Mouse (Mus musculus): ENCODE data around the gene Nwd1. TPM values are rescaled to one million over a fixed set of nuclear protein-coding genes. Genes with fewer than 3 reads are reported as not detected.
"Not testable (repeated sequence)": the region's sequence is repeated elsewhere in the genome, so short reads cannot be mapped to it uniquely, and the experiment has no call there.

Nwd1 gene
- 10 to 100 TPM; 21.6 to 23.4 TPM for total RNA-seq (2021)

- DNase-seq: peak; percentile 98
- intact Hi-C loops (cut with DNase I): no loop called here
These were observed at the start of gene Nwd1 for GRCm38 (mm10) chr8:72646060-72646767. Nwd1 (plus strand) TSS chr8:72646711.

GRCm38 (mm10) chr8:72642885-72643284 lies 3.6 kb upstream of the Nwd1 start:
- no peak for DNase-seq
- intact Hi-C loops (cut with DNase I): no loop called here

- DNase-seq: peak; percentile 61
- intact Hi-C loops (cut with DNase I): no loop called here
These were observed 1.9 kb upstream of the Nwd1 start for GRCm38 (mm10) chr8:72644601-72645000.

GRCm38 (mm10) chr8:72646768-72647143 lies 245 bp downstream of the Nwd1 start:
- intact Hi-C loops (cut with DNase I): no loop called here
- DNase-seq: no peak

- intact Hi-C loops (cut with DNase I): no loop called here
- no peak for DNase-seq
These were observed 4.2 kb downstream of the Nwd1 start for GRCm38 (mm10) chr8:72650697-72651096.

GRCm38 (mm10) chr8:72654565-72655521 lies 8.3 kb downstream of the Nwd1 start:
- peak; percentile 67 for DNase-seq
- intact Hi-C loops (cut with DNase I): no loop called here

GRCm38 (mm10) chr8:72655522-72655912 lies 9.0 kb downstream of the Nwd1 start:
- intact Hi-C loops (cut with DNase I): no loop called here
- no peak for DNase-seq

- intact Hi-C loops (cut with DNase I): no loop called here
- no peak for DNase-seq
These were observed 13.5 kb downstream of the Nwd1 start for GRCm38 (mm10) chr8:72659967-72660366.

- intact Hi-C loops (cut with DNase I): no loop called here
- no peak for DNase-seq
These were observed 17.7 kb downstream of the Nwd1 start for GRCm38 (mm10) chr8:72664107-72664652.

GRCm38 (mm10) chr8:72664757-72665156 lies 18.2 kb downstream of the Nwd1 start:
- DNase-seq: no peak
- intact Hi-C loops (cut with DNase I): no loop called here

- no peak for DNase-seq
- intact Hi-C loops (cut with DNase I): no loop called here
These were observed 18.9 kb downstream of the Nwd1 start for GRCm38 (mm10) chr8:72665405-72665804.

GRCm38 (mm10) chr8:72668925-72669324 lies 22.4 kb downstream of the Nwd1 start:
- intact Hi-C loops (cut with DNase I): no loop called here
- DNase-seq: no peak

GRCm38 (mm10) chr8:72672802-72673201 lies 26.3 kb downstream of the Nwd1 start:
- intact Hi-C loops (cut with DNase I): no loop called here
- no peak for DNase-seq

- DNase-seq: no peak
- intact Hi-C loops (cut with DNase I): no loop called here
These were observed 27.7 kb downstream of the Nwd1 start for GRCm38 (mm10) chr8:72674184-72674583.

- intact Hi-C loops (cut with DNase I): no loop called here
- no peak for DNase-seq
These were observed 29.9 kb downstream of the Nwd1 start for GRCm38 (mm10) chr8:72676436-72676835.

- DNase-seq; intact Hi-C loops (cut with DNase I): not testable (repeated sequence)
These were observed 30.3 kb downstream of the Nwd1 start for GRCm38 (mm10) chr8:72676844-72677243.

- intact Hi-C loops (cut with DNase I): no loop called here
- no peak for DNase-seq
These were observed 30.8 kb downstream of the Nwd1 start for GRCm38 (mm10) chr8:72677331-72677730.

GRCm38 (mm10) chr8:72680133-72680532 lies 33.6 kb downstream of the Nwd1 start:
- intact Hi-C loops (cut with DNase I): no loop called here
- DNase-seq: peak; percentile 74

- intact Hi-C loops (cut with DNase I): no loop called here
- no peak for DNase-seq
These were observed 35.7 kb downstream of the Nwd1 start for GRCm38 (mm10) chr8:72682051-72682687.

GRCm38 (mm10) chr8:72683010-72683521 lies 36.6 kb downstream of the Nwd1 start:
- DNase-seq: no peak
- intact Hi-C loops (cut with DNase I): no loop called here

- intact Hi-C loops (cut with DNase I); DNase-seq: not testable (repeated sequence)
These were observed 37.1 kb downstream of the Nwd1 start for GRCm38 (mm10) chr8:72683572-72684099.

Measured in left cerebral cortex, postnatal 4 days (tissue).